Mouse (Mus musculus) testis, adult 10 weeks (tissue): ENCODE results near the gene Rpl36. TPM values are rescaled to one million over a fixed set of nuclear protein-coding genes. Genes with fewer than 3 reads are reported as not detected.

ENCODE experiments used
- polyA plus RNA-seq: library from polyadenylated mRNA; stranded (reverse); fragments of 350-450 nt; fragmentation: Illumina TruSeq; extraction: RNeasy Lipid Tissue Mini Kit (QIAGEN cat#74804); gene quantifications from one replicate; pipeline ENCODE4 v1.2.3, GENCODE M21; 2014; ENCODE audit warnings: low read depth, low replicate concordance

Rpl36 gene
- polyA plus RNA-seq: not detected

DNA sequence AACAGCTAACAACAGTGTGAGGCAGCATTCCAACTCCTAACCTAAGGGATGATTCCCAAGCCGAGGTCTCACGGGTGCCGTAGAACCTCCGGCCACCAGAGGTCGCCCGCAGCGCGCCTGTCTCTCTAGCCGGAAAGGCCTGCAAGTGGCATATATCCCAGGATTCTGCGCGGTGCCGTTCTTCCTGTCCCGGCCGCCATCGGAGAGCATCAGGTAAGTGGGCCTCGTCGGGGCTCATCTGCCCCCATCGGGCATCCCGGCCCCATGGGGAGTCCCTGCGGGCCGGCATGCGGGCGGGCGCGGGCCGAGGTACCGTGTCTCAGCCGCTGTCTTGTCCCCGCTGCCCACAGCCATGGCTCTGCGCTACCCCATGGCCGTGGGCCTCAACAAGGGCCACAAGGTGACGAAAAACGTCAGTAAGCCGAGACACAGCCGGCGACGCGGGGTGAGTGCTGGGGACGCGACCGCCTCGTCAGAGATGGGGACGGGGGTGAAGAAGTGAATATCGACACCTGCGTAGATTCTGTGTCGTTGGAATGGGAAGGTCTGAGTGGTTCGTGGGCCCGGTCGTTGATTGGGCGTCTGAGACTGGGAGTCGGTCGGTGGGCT is at the start of gene Rpl36:
Gene Rpl36, plus strand, starts transcription at position 181 of the 609 bp plus-strand sequence.

DNA sequence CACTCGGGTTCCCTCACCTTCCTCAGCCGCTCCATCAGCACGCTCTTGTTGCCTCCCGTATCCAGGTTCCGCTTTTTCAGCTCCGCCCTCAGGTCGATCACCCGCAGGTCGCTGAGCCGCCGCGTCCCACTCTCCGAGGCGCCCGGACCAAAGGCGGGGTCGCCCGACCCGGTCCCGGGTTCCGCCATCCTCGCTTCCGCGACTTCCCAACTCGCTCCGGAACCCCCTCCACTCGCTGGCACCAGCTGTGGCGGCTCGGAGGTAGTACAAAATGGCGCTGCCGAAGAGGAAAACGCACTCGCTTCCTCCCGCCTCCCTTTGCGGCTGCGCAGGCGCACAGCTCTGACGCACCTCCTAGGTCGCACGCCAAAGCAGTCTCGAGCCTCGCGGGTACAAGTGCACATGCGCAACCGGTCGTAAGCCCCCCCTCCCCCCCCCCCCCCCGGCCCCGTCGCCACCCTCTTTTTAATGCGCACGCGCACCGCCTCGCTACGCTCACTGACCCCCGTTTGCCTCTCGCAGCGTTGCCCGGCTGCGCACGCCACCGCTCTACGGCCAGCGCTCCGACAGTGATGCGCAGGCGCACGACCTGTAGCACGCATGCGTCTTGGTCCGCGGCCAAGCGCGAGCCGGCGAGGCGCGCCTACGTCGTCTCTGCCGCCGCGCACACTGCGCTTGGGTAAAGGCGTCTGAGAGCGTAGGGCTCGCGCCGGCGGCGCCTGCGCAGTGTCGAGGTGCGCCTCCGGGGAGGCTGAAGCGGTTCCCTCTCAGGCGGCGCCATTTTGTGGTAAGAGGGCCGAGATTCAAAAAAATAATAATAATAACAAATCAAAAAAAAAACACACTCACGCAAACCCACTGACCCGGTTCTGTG is 28.7 kb upstream of the Rpl36 start, which contains the start of the genes Safb2 and Safb:
Gene Safb2, minus strand, starts transcription at position 329 of the 874 bp plus-strand sequence.
Gene Safb, plus strand, starts transcription at position 569 of the 874 bp plus-strand sequence.

DNA sequence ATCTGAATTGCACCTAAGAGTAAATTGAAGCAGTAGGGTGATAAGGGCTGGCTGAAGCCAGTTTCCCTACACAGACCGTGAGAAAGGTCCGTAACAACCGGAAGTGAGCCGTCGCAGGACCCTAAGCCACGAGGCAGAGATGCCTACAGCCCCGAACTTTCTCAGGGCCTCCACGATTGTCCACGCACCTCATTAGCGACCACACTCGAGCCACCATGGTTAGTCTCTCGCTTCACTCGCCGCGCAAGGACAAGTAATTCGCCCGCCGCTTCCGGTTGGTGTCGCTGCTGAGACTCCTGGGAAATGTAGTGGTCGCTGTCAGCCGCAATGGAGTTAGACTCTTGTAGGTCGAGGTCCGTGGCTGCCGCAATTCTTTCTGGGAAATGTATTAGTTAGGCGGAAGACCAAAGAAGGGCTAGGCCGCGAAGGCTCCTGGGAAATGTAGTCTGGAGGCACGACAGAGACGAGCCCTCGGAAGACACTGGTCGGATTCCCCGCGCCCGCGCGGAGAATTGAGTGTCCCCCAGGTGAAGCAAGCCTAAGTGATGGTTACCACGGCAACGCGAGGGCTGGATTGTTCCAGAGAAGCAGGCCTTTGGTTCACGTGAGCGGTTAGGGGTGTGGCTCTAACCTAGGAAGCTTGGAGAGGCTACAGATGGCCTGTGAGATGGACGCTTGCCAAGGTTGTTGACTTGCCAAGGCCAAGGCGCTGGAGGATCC is 3.6 kb upstream of the Rpl36 start, which contains the start of gene 2410015M20Rik:
Gene 2410015M20Rik, minus strand, starts transcription at position 320 of the 720 bp plus-strand sequence.

DNA sequence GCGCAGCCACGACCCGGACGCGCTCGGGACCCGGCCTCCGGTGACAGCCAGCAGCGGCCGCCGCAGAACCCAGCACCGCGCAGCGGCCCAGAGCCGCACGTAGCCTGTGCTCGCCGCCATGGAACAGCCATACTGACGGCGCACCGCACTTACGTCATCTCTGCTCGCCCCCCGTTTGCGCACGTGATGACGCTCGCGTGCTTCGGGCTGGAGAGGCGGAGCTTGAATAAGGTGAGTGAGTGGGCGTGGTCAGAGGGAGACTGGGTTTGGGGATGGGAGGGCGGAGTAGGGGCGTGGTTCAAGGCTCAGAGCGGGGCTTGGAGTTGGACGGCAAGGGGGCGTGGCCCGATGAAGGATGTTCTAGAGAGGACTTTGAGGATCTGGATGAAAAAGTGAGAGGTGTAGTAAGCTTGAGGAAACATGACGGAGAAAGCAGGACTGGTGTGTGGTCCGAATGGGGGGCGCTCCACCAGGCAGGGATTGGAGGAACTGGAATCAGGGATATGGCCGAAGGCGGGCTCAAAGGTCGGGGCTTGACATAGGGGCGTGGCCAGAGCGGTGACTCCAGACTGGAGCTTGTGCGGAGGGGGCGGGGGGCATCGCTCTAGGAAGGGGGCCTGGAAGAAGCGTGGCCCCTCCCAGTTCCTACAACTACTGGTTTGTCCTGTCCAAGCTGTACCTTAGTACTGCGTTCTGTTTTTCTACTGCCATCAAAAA is 13.7 kb downstream of the Rpl36 start, which contains the start of gene Lonp1:
Gene Lonp1, minus strand, starts transcription at position 134 of the 717 bp plus-strand sequence.

DNA sequence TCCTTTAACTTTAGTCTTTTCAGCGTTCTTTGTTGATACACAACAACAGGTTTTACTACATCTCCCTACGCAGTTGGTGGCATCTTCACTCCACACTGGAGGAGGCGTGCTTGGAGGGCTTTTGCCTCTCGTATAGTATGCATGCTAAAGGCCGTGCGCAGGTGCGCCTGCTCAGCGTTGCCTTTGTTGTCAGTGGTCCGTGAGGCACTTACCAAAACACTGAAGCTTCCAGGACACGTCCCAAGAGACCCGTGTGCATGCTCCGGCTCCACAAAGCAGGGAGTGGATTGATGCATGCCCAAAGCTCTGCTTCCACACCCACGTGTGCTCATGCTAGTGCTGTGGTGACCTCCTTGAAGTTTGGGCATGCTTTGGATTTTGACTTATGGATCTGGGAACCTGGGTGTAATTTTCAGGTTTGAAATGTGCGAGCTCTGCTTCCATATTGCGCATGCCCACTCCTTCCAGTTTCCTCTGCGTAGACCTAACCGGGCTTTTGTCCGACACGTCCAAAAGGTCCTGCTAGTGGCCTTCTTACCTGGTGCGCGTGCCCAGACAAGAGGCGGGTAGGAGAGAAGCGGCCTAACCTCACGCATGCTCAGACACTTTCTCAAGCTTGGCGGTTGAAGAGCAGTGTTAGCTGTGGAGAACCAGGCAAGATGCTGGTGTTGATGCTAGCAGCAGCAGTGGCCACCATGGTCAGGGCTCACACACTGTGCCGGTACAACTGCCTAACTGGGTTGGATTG is 14.5 kb downstream of the Rpl36 start, which contains the start of gene Catsperd:
Gene Catsperd, plus strand, starts transcription at position 614 of the 748 bp plus-strand sequence.

Other genes starting within 250 kb of the Rpl36 start
- 1.2 TPM for gene Ptprs, start 136.9 kb upstream of the Rpl36 start, polyA plus RNA-seq
- gene Znrf4, start 101.0 kb upstream of the Rpl36 start, polyA plus RNA-seq: 0.24 TPM
- gene Gm20219, start 59.0 kb upstream of the Rpl36 start, polyA plus RNA-seq: 0.49 TPM
- gene Safb2, start 28.8 kb upstream of the Rpl36 start, polyA plus RNA-seq: 33.5 TPM
- gene Safb, start 28.6 kb upstream of the Rpl36 start, polyA plus RNA-seq: 12.3 TPM
- 31.0 TPM for gene 2410015M20Rik, start 3.6 kb upstream of the Rpl36 start, polyA plus RNA-seq
- gene Lonp1, start 13.5 kb downstream of the Rpl36 start, polyA plus RNA-seq: 1.8 TPM
- gene Catsperd, start 14.7 kb downstream of the Rpl36 start, polyA plus RNA-seq: 111 TPM
- 4.0 TPM for gene Ranbp3, start 59.9 kb downstream of the Rpl36 start, polyA plus RNA-seq
- not detected for gene Ndufa11, start 104.4 kb downstream of the Rpl36 start, polyA plus RNA-seq
- 3.3 TPM for gene Vmac, start 104.6 kb downstream of the Rpl36 start, polyA plus RNA-seq
- not detected for gene Nrtn, start 144.1 kb downstream of the Rpl36 start, polyA plus RNA-seq
- 1.3 TPM for gene Dus3l, start 151.3 kb downstream of the Rpl36 start, polyA plus RNA-seq
- gene Prr22, start 156.8 kb downstream of the Rpl36 start, polyA plus RNA-seq: not detected
- gene Rfx2, start 217.6 kb downstream of the Rpl36 start, polyA plus RNA-seq: 13.6 TPM